Mouse (Mus musculus) testis, postnatal 14 days (tissue): ENCODE measurements around the gene Zfp831.

Experiments used
- DNase-seq: peaks from one replicate; pipeline ENCODE4 v3.0.0; 2021; ENCODE audit warnings: low spot score

Zfp831 gene

GRCm38 (mm10) chr2:174643448-174644144, at the start of gene Zfp831:
Gene Zfp831 (plus strand): TSS chr2:174643534.
- DNase-seq: no peak

- no peak for DNase-seq
Measured at GRCm38 (mm10) chr2:174594965-174595364, 48.4 kb upstream of the Zfp831 start.

GRCm38 (mm10) chr2:174595611-174596010, 47.7 kb upstream of the Zfp831 start:
- no peak for DNase-seq

- no peak for DNase-seq
Measured at GRCm38 (mm10) chr2:174596457-174596856, 46.9 kb upstream of the Zfp831 start.

- no peak for DNase-seq
Measured at GRCm38 (mm10) chr2:174598451-174598850, 44.9 kb upstream of the Zfp831 start.

- DNase-seq: no peak
Measured at GRCm38 (mm10) chr2:174599071-174599635, 44.2 kb upstream of the Zfp831 start.

GRCm38 (mm10) chr2:174599853-174600271, 43.5 kb upstream of the Zfp831 start:
- peak; percentile 20 for DNase-seq

GRCm38 (mm10) chr2:174601938-174602685, 41.2 kb upstream of the Zfp831 start:
- DNase-seq: no peak

- DNase-seq: no peak
Measured at GRCm38 (mm10) chr2:174603321-174603720, 40.0 kb upstream of the Zfp831 start.

- DNase-seq: no peak
Measured at GRCm38 (mm10) chr2:174605020-174605419, 38.3 kb upstream of the Zfp831 start.

- no peak for DNase-seq
Measured at GRCm38 (mm10) chr2:174605442-174606087, 37.8 kb upstream of the Zfp831 start.

- DNase-seq: no peak
Measured at GRCm38 (mm10) chr2:174606376-174606775, 37.0 kb upstream of the Zfp831 start.

- no peak for DNase-seq
Measured at GRCm38 (mm10) chr2:174609892-174610291, 33.4 kb upstream of the Zfp831 start.

GRCm38 (mm10) chr2:174612386-174613063, 30.8 kb upstream of the Zfp831 start:
- DNase-seq: no peak

GRCm38 (mm10) chr2:174613221-174613620, 30.1 kb upstream of the Zfp831 start:
- DNase-seq: no peak

GRCm38 (mm10) chr2:174613921-174614441, 29.4 kb upstream of the Zfp831 start:
- DNase-seq: no peak

- no peak for DNase-seq
Measured at GRCm38 (mm10) chr2:174621881-174622280, 21.5 kb upstream of the Zfp831 start.

GRCm38 (mm10) chr2:174624430-174624829, 18.9 kb upstream of the Zfp831 start:
- DNase-seq: no peak

GRCm38 (mm10) chr2:174627021-174627420, 16.3 kb upstream of the Zfp831 start:
- no peak for DNase-seq

GRCm38 (mm10) chr2:174629299-174629850, 14.0 kb upstream of the Zfp831 start:
- DNase-seq: no peak

GRCm38 (mm10) chr2:174636750-174637149, 6.6 kb upstream of the Zfp831 start:
- no peak for DNase-seq
